Mouse (Mus musculus) hindbrain, embryonic 11.5 days (tissue): ENCODE results near the gene 1110059E24Rik. TPM values are rescaled to one million over a fixed set of nuclear protein-coding genes. Genes with fewer than 3 reads are reported as not detected.

Experiments
- ATAC-seq: fragments of 200-750 bp; cut with Nextera tagmentation; 2 replicates; pipeline ENCODE4 v1.8.0; 2017; ENCODE audit warnings: mild to moderate bottlenecking, moderate TSS enrichment, moderate library complexity; ENCODE audit not compliant: low FRiP score
- DNase-seq: peaks from one replicate; pipeline ENCODE4 v3.0.0-alpha.2; 2015; ENCODE audit warnings: low spot score
- H3K27ac ChIP-seq: fragments of 300-500 bp; sonication (generic); 2 replicates; pipeline ENCODE4 v1.5.1; 2014; ENCODE audit warnings: mild to moderate bottlenecking, low read depth, low read length
- H3K27me3 ChIP-seq: fragments of 300-500 bp; sonication (generic); 2 replicates; pipeline ENCODE4 v1.6.1; 2014; ENCODE audit warnings: mild to moderate bottlenecking, low read length, moderate library complexity, mixed read lengths; ENCODE audit not compliant: control insufficient read depth, insufficient read depth
- H3K36me3 ChIP-seq: fragments of 300-500 bp; sonication (generic); 2 replicates; pipeline ENCODE4 v1.6.1; 2014; ENCODE audit warnings: mild to moderate bottlenecking, low read length, moderate library complexity, mixed read lengths; ENCODE audit not compliant: control insufficient read depth, insufficient read depth
- H3K4me1 ChIP-seq: fragments of 300-500 bp; sonication (generic); replicated peaks from 2 replicates; pipeline ENCODE4 v1.6.1; 2014; ENCODE audit warnings: low read length, mixed read lengths; ENCODE audit not compliant: control insufficient read depth, insufficient read depth
- H3K4me2 ChIP-seq: fragments of 300-500 bp; sonication (generic); replicated peaks from 2 replicates; pipeline ENCODE4 v1.6.1; 2014; ENCODE audit warnings: mild to moderate bottlenecking, low read depth, low read length
- H3K4me3 ChIP-seq: fragments of 300-500 bp; sonication (generic); 2 replicates; pipeline ENCODE4 v1.5.1; 2014; ENCODE audit warnings: low read depth, low read length
- H3K9ac ChIP-seq: fragments of 300-500 bp; sonication (generic); 2 replicates; pipeline ENCODE4 v1.6.1; 2014; ENCODE audit warnings: low read depth, low read length
- H3K9me3 ChIP-seq: fragments of 300-500 bp; sonication (generic); 2 replicates; pipeline ENCODE4 v1.6.1; 2016; ENCODE audit warnings: low read length; ENCODE audit not compliant: control insufficient read depth
- WGBS: fragments of 180-500 bp; shearing (Covaris S2); extraction: QIAGEN DNeasy Blood & Tissue Kit; methylation state at CpG from one replicate; pipeline ENCODE4 v1.1.7; 2014; 5-methylcytosine and 5-hydroxymethylcytosine counted together
- polyA plus RNA-seq: library from polyadenylated mRNA; unstranded; fragments of >200 nt; fragmentation: Nextera tagmentation; extraction: Ambion mirVana; gene quantifications from 2 replicates; pipeline ENCODE4 v1.2.1, GENCODE M21; 2014

1110059E24Rik gene
- polyA plus RNA-seq, 1 experiment from 2014 or later: 74.5 TPM

GRCm38 (mm10) chr19:21577443-21577842, 75.3 kb downstream of the 1110059E24Rik start:
- no peak overlapping the region for H3K4me3 ChIP-seq
- ATAC-seq (no peak), DNase-seq (no peak)
- no peak overlapping the region for H3K9ac ChIP-seq
- no peaks in the 10 kb centered on the region for H3K4me1 ChIP-seq
- no peak overlapping the region for H3K4me2 ChIP-seq
- H3K27ac ChIP-seq: no peak overlapping the region
- H3K36me3 ChIP-seq: no peaks in the 10 kb centered on the region
- no peaks in the 10 kb centered on the region for H3K27me3 ChIP-seq
- 71% methylated on average over 3 of the region's 3 CpGs for WGBS
- H3K9me3 ChIP-seq: no peaks in the 10 kb centered on the region

GRCm38 (mm10) chr19:21571986-21572385, 80.8 kb downstream of the 1110059E24Rik start:
- no peak overlapping the region for H3K4me2 ChIP-seq
- WGBS: 85% methylated on average over 7 of the region's 7 CpGs
- H3K27ac ChIP-seq: no peak overlapping the region

GRCm38 (mm10) chr19:21571223-21571980, 81.4 kb downstream of the 1110059E24Rik start:
- ATAC-seq: peak; percentile 70

More at GRCm38 (mm10) chr19:21571986-21572385, 80.8 kb downstream of the 1110059E24Rik start:
- no peaks in the 10 kb centered on the region for H3K36me3 ChIP-seq
- ATAC-seq: no peak
- H3K4me3 ChIP-seq: no peak overlapping the region
- H3K9ac ChIP-seq: no peak overlapping the region
- no peaks in the 10 kb centered on the region for H3K9me3 ChIP-seq
- no peaks in the 10 kb centered on the region for H3K27me3 ChIP-seq
- no peak for DNase-seq
- no peaks in the 10 kb centered on the region for H3K4me1 ChIP-seq

GRCm38 (mm10) chr19:21570778-21571177, 82.0 kb downstream of the 1110059E24Rik start:
- H3K27me3 ChIP-seq: no peaks in the 10 kb centered on the region
- no peak overlapping the region for H3K4me2 ChIP-seq
- DNase-seq (peak; percentile 20), ATAC-seq (0 out of 2 replicates have a peak, but pooled peaks have one; percentile 42)
- H3K9ac ChIP-seq: no peak overlapping the region
- no peaks in the 10 kb centered on the region for H3K9me3 ChIP-seq
- 43% methylated on average over 8 of the region's 8 CpGs for WGBS
- no peak overlapping the region for H3K27ac ChIP-seq
- H3K36me3 ChIP-seq: no peaks in the 10 kb centered on the region
- H3K4me3 ChIP-seq: no peak overlapping the region
- H3K4me1 ChIP-seq: no peaks in the 10 kb centered on the region

More at GRCm38 (mm10) chr19:21571223-21571980, 81.4 kb downstream of the 1110059E24Rik start:
- Histone ChIP-seq H3K9me3 (no peaks in the 10 kb centered on the region), H3K4me1 (no peaks in the 10 kb centered on the region), H3K4me2 (no peak overlapping the region), H3K9ac (no peak overlapping the region), H3K27ac (no peak overlapping the region), H3K4me3 (no peak overlapping the region), H3K27me3 (no peaks in the 10 kb centered on the region), H3K36me3 (no peaks in the 10 kb centered on the region)
- DNase-seq: peak; percentile 88
- 51% methylated on average over 16 of the region's 16 CpGs for WGBS

- 78% methylated on average over 3 of the region's 3 CpGs for WGBS
- no peaks in the 10 kb centered on the region for H3K36me3 ChIP-seq
- no peak for DNase-seq
These were observed 84.1 kb downstream of the 1110059E24Rik start for GRCm38 (mm10) chr19:21568528-21569185.

GRCm38 (mm10) chr19:21567933-21568332, 84.8 kb downstream of the 1110059E24Rik start:
- H3K4me1 ChIP-seq: no peaks in the 10 kb centered on the region
- H3K36me3 ChIP-seq: no peaks in the 10 kb centered on the region
- no peaks in the 10 kb centered on the region for H3K9me3 ChIP-seq
- H3K27me3 ChIP-seq: no peaks in the 10 kb centered on the region
- H3K4me3 ChIP-seq: no peak overlapping the region
- H3K4me2 ChIP-seq: no peak overlapping the region
- H3K9ac ChIP-seq: no peak overlapping the region
- no peak for ATAC-seq
- no peak overlapping the region for H3K27ac ChIP-seq
- no peak for DNase-seq
- 96% methylated on average over 3 of the region's 3 CpGs for WGBS

More at GRCm38 (mm10) chr19:21568528-21569185, 84.1 kb downstream of the 1110059E24Rik start:
- no peak overlapping the region for H3K4me2 ChIP-seq
- H3K9me3 ChIP-seq: no peaks in the 10 kb centered on the region
- H3K27ac ChIP-seq: no peak overlapping the region
- no peak for ATAC-seq
- H3K4me1 ChIP-seq: no peaks in the 10 kb centered on the region
- no peak overlapping the region for H3K4me3 ChIP-seq
- H3K27me3 ChIP-seq: no peaks in the 10 kb centered on the region
- no peak overlapping the region for H3K9ac ChIP-seq

GRCm38 (mm10) chr19:21566484-21566883, 86.3 kb downstream of the 1110059E24Rik start:
- no peaks in the 10 kb centered on the region for H3K27me3 ChIP-seq
- H3K4me2 ChIP-seq: no peak overlapping the region
- ATAC-seq (no peak), DNase-seq (no peak)
- H3K9ac ChIP-seq: no peak overlapping the region
- H3K36me3 ChIP-seq: no peaks in the 10 kb centered on the region
- no peak overlapping the region for H3K4me3 ChIP-seq
- 86% methylated on average over 5 of the region's 5 CpGs for WGBS
- H3K27ac ChIP-seq: no peak overlapping the region
- H3K4me1 ChIP-seq: no peaks in the 10 kb centered on the region
- no peaks in the 10 kb centered on the region for H3K9me3 ChIP-seq

- Histone ChIP-seq H3K4me2 (no peak overlapping the region), H3K9ac (no peak overlapping the region), H3K4me1 (no peaks in the 10 kb centered on the region), H3K36me3 (no peaks in the 10 kb centered on the region), H3K4me3 (no peak overlapping the region), H3K27ac (no peak overlapping the region), H3K27me3 (no peaks in the 10 kb centered on the region), H3K9me3 (no peaks in the 10 kb centered on the region)
- WGBS: 7% methylated on average over 1 of the region's 1 CpGs
- ATAC-seq (0 out of 2 replicates have a peak, but pooled peaks have one; percentile 29), DNase-seq (no peak)
These were observed 88.3 kb downstream of the 1110059E24Rik start for GRCm38 (mm10) chr19:21564461-21564797.
